Mouse (Mus musculus) stomach, postnatal 0 days (tissue): Measurements from ENCODE around the gene Lpar3. TPM values are rescaled to one million over a fixed set of nuclear protein-coding genes. Genes with fewer than 3 reads are reported as not detected.

Experiments
- ATAC-seq: fragments of 200-750 bp; cut with Nextera tagmentation; 2 replicates; pipeline ENCODE4 v1.8.0; 2017; ENCODE audit not compliant: low FRiP score, low TSS enrichment
- DNase-seq: peaks from one replicate; pipeline ENCODE4 v3.0.0-alpha.2; 2016; ENCODE audit warnings: low spot score
- H3K27ac ChIP-seq: fragments of 300-500 bp; sonication (generic); replicated peaks from 2 replicates; pipeline ENCODE4 v1.5.1; 2014; ENCODE audit warnings: mild to moderate bottlenecking, control low read depth
- H3K27me3 ChIP-seq: fragments of 300-500 bp; sonication (generic); 2 replicates; pipeline ENCODE4 v1.6.1; 2014; ENCODE audit warnings: low read length; ENCODE audit not compliant: control insufficient read depth, insufficient read depth
- H3K36me3 ChIP-seq: fragments of 300-500 bp; sonication (generic); 2 replicates; pipeline ENCODE4 v1.6.1; 2014; ENCODE audit warnings: low read length, mixed read lengths; ENCODE audit not compliant: control insufficient read depth, insufficient read depth
- H3K4me1 ChIP-seq: fragments of 300-500 bp; sonication (generic); replicated peaks from 2 replicates; pipeline ENCODE4 v1.6.1; 2014; ENCODE audit warnings: antibody characterized with exemption; ENCODE audit not compliant: control insufficient read depth, insufficient read depth
- H3K4me2 ChIP-seq: fragments of 300-500 bp; sonication (generic); replicated peaks from 2 replicates; pipeline ENCODE4 v1.6.1; 2014; ENCODE audit warnings: low read depth, mild to moderate bottlenecking, control low read depth, moderate library complexity
- H3K4me3 ChIP-seq: fragments of 300-500 bp; sonication (generic); 2 replicates; pipeline ENCODE4 v1.5.1; 2014; ENCODE audit warnings: low read depth, low read length, control low read depth
- H3K9ac ChIP-seq: fragments of 300-500 bp; sonication (generic); 2 replicates; pipeline ENCODE4 v1.6.1; 2014; ENCODE audit warnings: mild to moderate bottlenecking, low read length, control low read depth, mixed read lengths
- H3K9me3 ChIP-seq: fragments of 300-500 bp; sonication (generic); 2 replicates; pipeline ENCODE4 v1.6.1; 2016; ENCODE audit warnings: low read length; ENCODE audit not compliant: control insufficient read depth
- CTCF ChIP-seq: IDR thresholded peaks from 2 replicates; pipeline ENCODE4 v1.5.1; 2016; ENCODE audit warnings: antibody characterized with exemption, low read depth, mild to moderate bottlenecking, moderate library complexity
- EP300 ChIP-seq: optimal IDR thresholded peaks from 2 replicates; pipeline ENCODE3; 2016; ENCODE audit warnings: antibody characterized with exemption
- WGBS: fragments of 180-500 bp; shearing (Covaris S2); extraction: QIAGEN DNeasy Blood & Tissue Kit; methylation state at CpG from one replicate; pipeline ENCODE4 v1.1.7; 2014; 5-methylcytosine and 5-hydroxymethylcytosine counted together
- polyA plus RNA-seq: library from polyadenylated mRNA; unstranded; fragments of >200 nt; fragmentation: Nextera tagmentation; extraction: Ambion mirVana; gene quantifications from 2 replicates; pipeline ENCODE4 v1.2.1, GENCODE M21; 2015

The Lpar3 gene
- polyA plus RNA-seq, 1 experiment from 2014 or later, result 0.38 TPM

GRCm38 (mm10) chr3:146211141-146211747, 9.5 kb upstream of the Lpar3 start:
- H3K36me3 ChIP-seq, result no peaks in the 10 kb centered on the region
- no peak overlapping the region for H3K4me3 ChIP-seq
- no peaks in the 10 kb centered on the region for H3K4me1 ChIP-seq
- ATAC-seq (no peak), DNase-seq (no peak)
- no peak overlapping the region for H3K4me2 ChIP-seq
- 84% methylated on average over 4 of the region's 4 CpGs for WGBS
- no peak overlapping the region for H3K9ac ChIP-seq
- H3K27ac ChIP-seq, result no peak overlapping the region
- TF ChIP-seq EP300 (no peak), CTCF (no peak)
- H3K27me3 ChIP-seq, result no peaks in the 10 kb centered on the region
- no peaks in the 10 kb centered on the region for H3K9me3 ChIP-seq

GRCm38 (mm10) chr3:146211964-146212363, 8.8 kb upstream of the Lpar3 start:
- Histone ChIP-seq H3K9ac (no peak overlapping the region), H3K9me3 (no peaks in the 10 kb centered on the region), H3K36me3 (no peaks in the 10 kb centered on the region), H3K27ac (no peak overlapping the region), H3K4me3 (no peak overlapping the region), H3K4me2 (no peak overlapping the region), H3K4me1 (no peaks in the 10 kb centered on the region), H3K27me3 (no peaks in the 10 kb centered on the region)
- ATAC-seq (no peak), DNase-seq (no peak)
- TF ChIP-seq EP300 (no peak), CTCF (no peak)
- 83% methylated on average over 2 of the region's 2 CpGs for WGBS

GRCm38 (mm10) chr3:146213336-146213735, 7.4 kb upstream of the Lpar3 start:
- H3K27ac ChIP-seq, result no peak overlapping the region
- TF ChIP-seq CTCF (no peak), EP300 (no peak)
- WGBS, result 22% methylated on average over 5 of the region's 5 CpGs
- H3K4me3 ChIP-seq, result no peak overlapping the region
- H3K4me1 ChIP-seq, result no peaks in the 10 kb centered on the region
- DNase-seq, result no peak
- H3K9ac ChIP-seq, result no peak overlapping the region
- H3K36me3 ChIP-seq, result no peaks in the 10 kb centered on the region
- no peak for ATAC-seq
- H3K27me3 ChIP-seq, result no peaks in the 10 kb centered on the region
- H3K4me2 ChIP-seq, result 0 out of 2 replicates have a peak overlapping the region, but pooled peaks have one; percentile 5
- no peaks in the 10 kb centered on the region for H3K9me3 ChIP-seq

- DNase-seq (no peak), ATAC-seq (no peak)
- H3K27me3 ChIP-seq, result no peaks in the 10 kb centered on the region
- H3K4me3 ChIP-seq, result no peak overlapping the region
- H3K9me3 ChIP-seq, result no peaks in the 10 kb centered on the region
- H3K4me2 ChIP-seq, result no peak overlapping the region
- no peaks in the 10 kb centered on the region for H3K4me1 ChIP-seq
- H3K9ac ChIP-seq, result no peak overlapping the region
- TF ChIP-seq CTCF (no peak), EP300 (no peak)
- no peak overlapping the region for H3K27ac ChIP-seq
- H3K36me3 ChIP-seq, result no peaks in the 10 kb centered on the region
- WGBS, result 88% methylated on average over 3 of the region's 3 CpGs
Observed at GRCm38 (mm10) chr3:146216561-146216960, 4.2 kb upstream of the Lpar3 start.

- no peak overlapping the region for H3K27ac ChIP-seq
- no peaks in the 10 kb centered on the region for H3K9me3 ChIP-seq
- ATAC-seq, result no peak
- no peaks in the 10 kb centered on the region for H3K4me1 ChIP-seq
- H3K4me2 ChIP-seq, result no peak overlapping the region
- no peak overlapping the region for H3K4me3 ChIP-seq
- no peaks in the 10 kb centered on the region for H3K27me3 ChIP-seq
- H3K36me3 ChIP-seq, result no peaks in the 10 kb centered on the region
- WGBS, result 54% methylated on average over 4 of the region's 4 CpGs
- DNase-seq, result no peak
- TF ChIP-seq EP300 (no peak), CTCF (no peak)
- no peak overlapping the region for H3K9ac ChIP-seq
Observed at GRCm38 (mm10) chr3:146224271-146224670, 3.5 kb downstream of the Lpar3 start.

- H3K27me3 ChIP-seq, result no peaks in the 10 kb centered on the region
- 66% methylated on average over 7 of the region's 7 CpGs for WGBS
- ATAC-seq (no peak), DNase-seq (no peak)
- H3K27ac ChIP-seq, result no peak overlapping the region
- no peak overlapping the region for H3K4me2 ChIP-seq
- no peaks in the 10 kb centered on the region for H3K9me3 ChIP-seq
- no peak overlapping the region for H3K9ac ChIP-seq
- H3K4me3 ChIP-seq, result no peak overlapping the region
- H3K36me3 ChIP-seq, result no peaks in the 10 kb centered on the region
- no peaks in the 10 kb centered on the region for H3K4me1 ChIP-seq
- no peak for TF ChIP-seq CTCF
- no peak for TF ChIP-seq EP300
Observed at GRCm38 (mm10) chr3:146225061-146225761, 4.4 kb downstream of the Lpar3 start.
